Mouse (Mus musculus) neural tube, embryonic 15.5 days (tissue): ENCODE data around the gene Lmtk3. TPM values are rescaled to one million over a fixed set of nuclear protein-coding genes. Genes with fewer than 3 reads are reported as not detected.

Experiments used
- ATAC-seq: fragments of 200-750 bp; cut with Nextera tagmentation; 2 replicates; pipeline ENCODE4 v1.8.0; 2017; ENCODE audit warnings: mild to moderate bottlenecking, moderate TSS enrichment, moderate library complexity; ENCODE audit not compliant: low FRiP score
- H3K27ac ChIP-seq: fragments of 300-500 bp; sonication (generic); replicated peaks from 2 replicates; pipeline ENCODE4 v1.5.1; 2015; ENCODE audit warnings: mild to moderate bottlenecking, inconsistent platforms
- H3K27me3 ChIP-seq: fragments of 300-500 bp; sonication (generic); replicated peaks from 2 replicates; pipeline ENCODE4 v1.6.1; 2015; ENCODE audit warnings: inconsistent platforms
- H3K36me3 ChIP-seq: fragments of 300-500 bp; sonication (generic); 2 replicates; pipeline ENCODE4 v1.6.1; 2015; ENCODE audit warnings: inconsistent platforms
- H3K4me1 ChIP-seq: fragments of 300-500 bp; sonication (generic); 2 replicates; pipeline ENCODE4 v1.6.1; 2015; ENCODE audit warnings: inconsistent platforms
- H3K4me2 ChIP-seq: fragments of 300-500 bp; sonication (generic); 2 replicates; pipeline ENCODE4 v1.6.1; 2015; ENCODE audit warnings: inconsistent platforms, mild to moderate bottlenecking, moderate library complexity
- H3K4me3 ChIP-seq: fragments of 300-500 bp; sonication (generic); replicated peaks from 2 replicates; pipeline ENCODE4 v1.5.1; 2015; ENCODE audit warnings: mild to moderate bottlenecking, inconsistent platforms
- H3K9ac ChIP-seq: fragments of 300-500 bp; sonication (generic); replicated peaks from 2 replicates; pipeline ENCODE4 v1.6.1; 2015; ENCODE audit warnings: mild to moderate bottlenecking, inconsistent platforms
- H3K9me3 ChIP-seq: fragments of 300-500 bp; sonication (generic); replicated peaks from 2 replicates; pipeline ENCODE4 v1.6.1; 2016; ENCODE audit warnings: inconsistent platforms
- WGBS: fragments of 180-500 bp; shearing (Covaris S2); methylation state at CpG from one replicate; pipeline ENCODE4 v1.1.7; 2015; ENCODE audit warnings: mixed read lengths; 5-methylcytosine and 5-hydroxymethylcytosine counted together
- polyA plus RNA-seq: library from polyadenylated mRNA; unstranded; fragments of >200 nt; fragmentation: Nextera tagmentation; extraction: Ambion mirVana; gene quantifications from 2 replicates; pipeline ENCODE4 v1.2.1, GENCODE M21; 2015

The Lmtk3 gene
- 19.3 and 26.0 TPM in 2 replicates for polyA plus RNA-seq

GRCm38 (mm10) chr7:45783511-45784091, at the start of gene Lmtk3:
Gene Lmtk3, plus strand, starts transcription at chr7:45783738.
- Histone ChIP-seq H3K4me2 (peak within 1 kb of the TSS; percentile 90), H3K9ac (peak within 1 kb of the TSS; percentile 92), H3K36me3 (peaks cover 15% of the 10 kb centered on the region), H3K4me3 (peak within 1 kb of the TSS; percentile 72), H3K27me3 (0 out of 2 replicates have a peak, but pooled peaks cover 3% of the 10 kb centered on the region), H3K4me1 (peaks cover 42% of the 10 kb centered on the region), H3K27ac (peak within 1 kb of the TSS; percentile 99), H3K9me3 (no peaks in the 10 kb centered on the region)
- under 1% methylated on average over 38 of the region's 38 CpGs for WGBS
- peak; percentile 57 for ATAC-seq

- H3K9ac ChIP-seq: no peak overlapping the region
- H3K36me3 ChIP-seq: no peaks in the 10 kb centered on the region
- WGBS: 8% methylated on average over 9 of the region's 9 CpGs
- no peak overlapping the region for H3K27ac ChIP-seq
- no peaks in the 10 kb centered on the region for H3K4me1 ChIP-seq
- peak; percentile 84 for ATAC-seq
- H3K9me3 ChIP-seq: no peaks in the 10 kb centered on the region
- H3K4me3 ChIP-seq: no peak overlapping the region
- no peak overlapping the region for H3K4me2 ChIP-seq
- peaks cover 3% of the 10 kb centered on the region; the same call in 1 of the 2 replicates for H3K27me3 ChIP-seq
Observed at GRCm38 (mm10) chr7:45739162-45739763, 44.3 kb upstream of the Lmtk3 start.

- no peak overlapping the region for H3K27ac ChIP-seq
- no peaks in the 10 kb centered on the region for H3K36me3 ChIP-seq
- H3K4me3 ChIP-seq: no peak overlapping the region
- 72% methylated on average over 10 of the region's 10 CpGs for WGBS
- H3K27me3 ChIP-seq: peaks cover 3% of the 10 kb centered on the region; the same call in 1 of the 2 replicates
- ATAC-seq: no peak
- H3K9me3 ChIP-seq: no peaks in the 10 kb centered on the region
- H3K4me1 ChIP-seq: no peaks in the 10 kb centered on the region
- H3K9ac ChIP-seq: no peak overlapping the region
- no peak overlapping the region for H3K4me2 ChIP-seq
Observed at GRCm38 (mm10) chr7:45739820-45740219, 43.7 kb upstream of the Lmtk3 start.

- H3K9ac ChIP-seq: no peak overlapping the region
- H3K4me2 ChIP-seq: no peak overlapping the region
- H3K27me3 ChIP-seq: peaks cover 3% of the 10 kb centered on the region; the same call in 1 of the 2 replicates
- no peak for ATAC-seq
- no peaks in the 10 kb centered on the region for H3K4me1 ChIP-seq
- no peaks in the 10 kb centered on the region for H3K36me3 ChIP-seq
- no peak overlapping the region for H3K27ac ChIP-seq
- no peaks in the 10 kb centered on the region for H3K9me3 ChIP-seq
- H3K4me3 ChIP-seq: no peak overlapping the region
- 90% methylated on average over 12 of the region's 12 CpGs for WGBS
Observed at GRCm38 (mm10) chr7:45741308-45741707, 42.2 kb upstream of the Lmtk3 start.

GRCm38 (mm10) chr7:45741777-45742176, 41.8 kb upstream of the Lmtk3 start:
- Histone ChIP-seq H3K36me3 (no peaks in the 10 kb centered on the region), H3K4me1 (no peaks in the 10 kb centered on the region), H3K9ac (no peak overlapping the region), H3K9me3 (no peaks in the 10 kb centered on the region), H3K27ac (no peak overlapping the region), H3K4me3 (peak overlapping the region; percentile 9; the same call in 1 of the 2 replicates), H3K27me3 (peaks cover 3% of the 10 kb centered on the region; the same call in 1 of the 2 replicates), H3K4me2 (peak overlapping the region; percentile 36)
- WGBS: 42% methylated on average over 11 of the region's 11 CpGs
- ATAC-seq: no peak

GRCm38 (mm10) chr7:45742338-45742737, 41.2 kb upstream of the Lmtk3 start:
- no peaks in the 10 kb centered on the region for H3K9me3 ChIP-seq
- WGBS: 44% methylated on average over 19 of the region's 19 CpGs
- H3K27me3 ChIP-seq: peaks cover 3% of the 10 kb centered on the region; the same call in 1 of the 2 replicates
- no peak for ATAC-seq
- H3K4me1 ChIP-seq: no peaks in the 10 kb centered on the region
- H3K4me2 ChIP-seq: peak overlapping the region; percentile 36
- H3K9ac ChIP-seq: no peak overlapping the region
- H3K36me3 ChIP-seq: no peaks in the 10 kb centered on the region
- no peak overlapping the region for H3K27ac ChIP-seq
- H3K4me3 ChIP-seq: peak overlapping the region; percentile 9; the same call in 1 of the 2 replicates

- Histone ChIP-seq H3K9ac (no peak overlapping the region), H3K27me3 (peaks cover 3% of the 10 kb centered on the region; the same call in 1 of the 2 replicates), H3K4me2 (no peak overlapping the region), H3K4me3 (no peak overlapping the region), H3K4me1 (0 out of 2 replicates have a peak, but pooled peaks cover 3% of the 10 kb centered on the region), H3K27ac (no peak overlapping the region), H3K9me3 (no peaks in the 10 kb centered on the region), H3K36me3 (no peaks in the 10 kb centered on the region)
- ATAC-seq: no peak
- 41% methylated on average over 2 of the region's 2 CpGs for WGBS
Observed at GRCm38 (mm10) chr7:45744387-45744786, 39.2 kb upstream of the Lmtk3 start.

GRCm38 (mm10) chr7:45746518-45746917, 37.0 kb upstream of the Lmtk3 start:
- no peak overlapping the region for H3K9ac ChIP-seq
- no peaks in the 10 kb centered on the region for H3K36me3 ChIP-seq
- no peak overlapping the region for H3K4me3 ChIP-seq
- no peaks in the 10 kb centered on the region for H3K9me3 ChIP-seq
- H3K27ac ChIP-seq: no peak overlapping the region
- no peak for ATAC-seq
- 68% methylated on average over 6 of the region's 6 CpGs for WGBS
- H3K4me1 ChIP-seq: 0 out of 2 replicates have a peak, but pooled peaks cover 7% of the 10 kb centered on the region
- no peak overlapping the region for H3K4me2 ChIP-seq
- H3K27me3 ChIP-seq: peaks cover 3% of the 10 kb centered on the region; the same call in 1 of the 2 replicates

GRCm38 (mm10) chr7:45747450-45747849, 36.1 kb upstream of the Lmtk3 start:
- no peak overlapping the region for H3K27ac ChIP-seq
- no peak overlapping the region for H3K9ac ChIP-seq
- no peaks in the 10 kb centered on the region for H3K9me3 ChIP-seq
- no peak overlapping the region for H3K4me3 ChIP-seq
- no peak for ATAC-seq
- H3K36me3 ChIP-seq: no peaks in the 10 kb centered on the region
- H3K27me3 ChIP-seq: no peaks in the 10 kb centered on the region
- 88% methylated on average over 5 of the region's 5 CpGs for WGBS
- H3K4me2 ChIP-seq: no peak overlapping the region
- H3K4me1 ChIP-seq: 0 out of 2 replicates have a peak, but pooled peaks cover 7% of the 10 kb centered on the region

- 0 out of 2 replicates have a peak, but pooled peaks cover 7% of the 10 kb centered on the region for H3K4me1 ChIP-seq
- H3K36me3 ChIP-seq: no peaks in the 10 kb centered on the region
- H3K9ac ChIP-seq: no peak overlapping the region
- WGBS: 77% methylated on average over 7 of the region's 7 CpGs
- H3K27ac ChIP-seq: no peak overlapping the region
- H3K9me3 ChIP-seq: no peaks in the 10 kb centered on the region
- H3K4me3 ChIP-seq: no peak overlapping the region
- no peaks in the 10 kb centered on the region for H3K27me3 ChIP-seq
- H3K4me2 ChIP-seq: no peak overlapping the region
- no peak for ATAC-seq
Observed at GRCm38 (mm10) chr7:45748110-45748509, 35.4 kb upstream of the Lmtk3 start.

GRCm38 (mm10) chr7:45749401-45749800, 34.1 kb upstream of the Lmtk3 start:
- Histone ChIP-seq H3K9ac (no peak overlapping the region), H3K4me3 (no peak overlapping the region), H3K9me3 (no peaks in the 10 kb centered on the region), H3K36me3 (no peaks in the 10 kb centered on the region), H3K27ac (no peak overlapping the region), H3K4me2 (no peak overlapping the region), H3K4me1 (0 out of 2 replicates have a peak, but pooled peaks cover 7% of the 10 kb centered on the region), H3K27me3 (no peaks in the 10 kb centered on the region)
- no peak for ATAC-seq
- WGBS: 48% methylated on average over 8 of the region's 10 CpGs

- no peak overlapping the region for H3K9ac ChIP-seq
- 82% methylated on average over 9 of the region's 9 CpGs for WGBS
- ATAC-seq: no peak
- H3K4me3 ChIP-seq: no peak overlapping the region
- H3K4me1 ChIP-seq: 0 out of 2 replicates have a peak, but pooled peaks cover 7% of the 10 kb centered on the region
- no peaks in the 10 kb centered on the region for H3K9me3 ChIP-seq
- no peaks in the 10 kb centered on the region for H3K36me3 ChIP-seq
- no peak overlapping the region for H3K27ac ChIP-seq
- H3K4me2 ChIP-seq: no peak overlapping the region
- H3K27me3 ChIP-seq: no peaks in the 10 kb centered on the region
Observed at GRCm38 (mm10) chr7:45750162-45750561, 33.4 kb upstream of the Lmtk3 start.
